29 mouse cellular contexts compared by ENCODE assay signal in the genomic region with DNA sequence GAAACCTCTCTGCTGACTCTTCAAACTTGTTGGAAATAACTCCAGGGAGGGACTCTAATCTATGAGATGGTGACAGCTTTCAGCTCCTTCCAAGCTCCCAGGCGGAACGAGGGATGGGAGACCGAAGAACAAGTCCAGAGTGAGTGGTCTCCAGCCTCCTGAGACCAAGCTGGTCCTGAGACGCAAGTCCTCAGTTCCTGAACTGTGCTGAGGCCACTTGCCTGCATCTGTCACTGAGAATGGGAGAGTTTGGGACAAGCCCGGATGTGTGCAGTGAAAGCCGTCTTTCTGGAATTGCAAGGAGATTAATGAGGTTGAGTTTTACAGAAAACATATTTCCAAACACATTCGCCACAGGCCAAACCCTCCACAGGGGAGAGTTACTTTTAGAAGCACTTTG.
DNase-seq lines count a peak whose midpoint lies in the region; ATAC-seq lines count a peak whose summit lies in the region.
"Had no signal": no experiment of that assay in that cellular context is flagged by ENCODE, and none has a peak within 500 bp of the region (broad histone marks: within the 10 kb centered on the region; RNA-seq: fewer than 3 reads in every experiment).

No protein-coding gene starts in this region.

- no peak overlapping the region for H3K4me3 ChIP-seq in embryonic facial prominence, embryonic 13.5 days
- H3K4me3 ChIP-seq in embryonic facial prominence, embryonic 10.5 days, result no peak overlapping the region
- no peak overlapping the region for H3K4me3 ChIP-seq in kidney, embryonic 16.5 days (ENCODE audit: low read length)
- H3K4me3 ChIP-seq in embryonic facial prominence, embryonic 14.5 days (ENCODE audit: low read depth, low read length), result no peak overlapping the region
- H3K4me3 ChIP-seq in limb, embryonic 13.5 days, result no peak overlapping the region
- no peak overlapping the region for H3K4me3 ChIP-seq in forebrain, embryonic 14.5 days (ENCODE audit: low read depth, low read length)
- H3K4me3 ChIP-seq: erythroblast, embryonic 14.5 days; heart, embryonic 15.5 days; hindbrain, embryonic 13.5 days; kidney, embryonic 15.5 days; liver, embryonic 15.5 days; lung, embryonic 15.5 days; neural tube, embryonic 15.5 days; stomach, embryonic 15.5 days had no signal

- WGBS in embryonic facial prominence, embryonic 13.5 days, result 68% methylated on average over 7 of the region's 7 CpGs
- WGBS in embryonic facial prominence, embryonic 10.5 days, result 89% methylated on average over 7 of the region's 7 CpGs
- 69% methylated on average over 7 of the region's 7 CpGs for WGBS in kidney, embryonic 16.5 days
- WGBS in embryonic facial prominence, embryonic 14.5 days, result 59% methylated on average over 7 of the region's 7 CpGs
- WGBS in limb, embryonic 13.5 days, result 63% methylated on average over 7 of the region's 7 CpGs
- WGBS in forebrain, embryonic 14.5 days, result 93% methylated on average over 7 of the region's 7 CpGs

- peak overlapping the region; percentile 57; the same call in 1 of the 2 replicates for H3K27ac ChIP-seq in embryonic facial prominence, embryonic 13.5 days
- no peak overlapping the region; the same call in 1 of the 2 replicates for H3K27ac ChIP-seq in embryonic facial prominence, embryonic 10.5 days (replicated peaks)
- no peak overlapping the region for H3K27ac ChIP-seq in kidney, embryonic 16.5 days (ENCODE audit: low read length)
- 0 out of 2 replicates have a peak overlapping the region, but pooled peaks have one; percentile 23 for H3K27ac ChIP-seq in embryonic facial prominence, embryonic 14.5 days (replicated peaks; ENCODE audit: low read depth, low read length)
- peak overlapping the region; percentile 22; the same call in 1 of the 2 replicates for H3K27ac ChIP-seq in limb, embryonic 13.5 days
- H3K27ac ChIP-seq in forebrain, embryonic 14.5 days (ENCODE audit: low read depth, low read length), result no peak overlapping the region
- H3K27ac ChIP-seq: heart, embryonic 15.5 days; hindbrain, embryonic 13.5 days; kidney, embryonic 15.5 days; liver, embryonic 15.5 days; lung, embryonic 15.5 days; macrophage; neural tube, embryonic 15.5 days; stomach, embryonic 15.5 days had no signal

- no peak overlapping the region for H3K4me2 ChIP-seq in embryonic facial prominence, embryonic 13.5 days
- no peak overlapping the region for H3K4me2 ChIP-seq in kidney, embryonic 16.5 days (replicated peaks; ENCODE audit: low read depth, low read length)
- H3K4me2 ChIP-seq in embryonic facial prominence, embryonic 14.5 days (ENCODE audit: low read depth, low read length), result no peak overlapping the region
- H3K4me2 ChIP-seq in limb, embryonic 13.5 days (replicated peaks), result no peak overlapping the region
- no peak overlapping the region for H3K4me2 ChIP-seq in forebrain, embryonic 14.5 days (ENCODE audit: low read length)
- H3K4me2 ChIP-seq: heart, embryonic 15.5 days; hindbrain, embryonic 13.5 days; kidney, embryonic 15.5 days; liver, embryonic 15.5 days; lung, embryonic 15.5 days; neural tube, embryonic 15.5 days; stomach, embryonic 15.5 days had no signal

- H3K9ac ChIP-seq in embryonic facial prominence, embryonic 13.5 days, result no peak overlapping the region
- no peak overlapping the region for H3K9ac ChIP-seq in kidney, embryonic 16.5 days (replicated peaks; ENCODE audit: low read length)
- H3K9ac ChIP-seq in embryonic facial prominence, embryonic 14.5 days (ENCODE audit: low read depth, low read length), result no peak overlapping the region
- no peak overlapping the region for H3K9ac ChIP-seq in limb, embryonic 13.5 days
- H3K9ac ChIP-seq in forebrain, embryonic 14.5 days (ENCODE audit: low read length), result no peak overlapping the region
- H3K9ac ChIP-seq: forebrain, postnatal 0 days; heart, embryonic 15.5 days; hindbrain, embryonic 13.5 days; kidney, embryonic 15.5 days; liver, embryonic 15.5 days; lung, embryonic 15.5 days; neural tube, embryonic 15.5 days; stomach, embryonic 15.5 days had no signal

- no peaks in the 10 kb centered on the region for H3K9me3 ChIP-seq in embryonic facial prominence, embryonic 13.5 days
- H3K9me3 ChIP-seq in embryonic facial prominence, embryonic 10.5 days, result no peaks in the 10 kb centered on the region
- peaks cover 5% of the 10 kb centered on the region; the same call in 1 of the 2 replicates for H3K9me3 ChIP-seq in kidney, embryonic 16.5 days (ENCODE audit: low read length)
- H3K9me3 ChIP-seq in embryonic facial prominence, embryonic 14.5 days (ENCODE audit: control insufficient read depth, low read length), result no peaks in the 10 kb centered on the region
- 0 out of 2 replicates have a peak, but pooled peaks cover 4% of the 10 kb centered on the region for H3K9me3 ChIP-seq in limb, embryonic 13.5 days
- no peaks in the 10 kb centered on the region for H3K9me3 ChIP-seq in forebrain, embryonic 14.5 days (replicated peaks; ENCODE audit: control insufficient read depth, low read length)
- H3K9me3 ChIP-seq: heart, embryonic 15.5 days; hindbrain, embryonic 13.5 days; liver, embryonic 15.5 days; lung, embryonic 15.5 days; neural tube, embryonic 15.5 days; stomach, embryonic 15.5 days had no signal

- DNase-seq in embryonic facial prominence, embryonic 10.5 days (ENCODE audit: low spot score), result no peak
- peak; percentile 12 for DNase-seq in kidney, postnatal 10 days
- DNase-seq in embryonic facial prominence, embryonic 14.5 days (ENCODE audit: low spot score), result peak; percentile 48
- DNase-seq in forebrain, embryonic 14.5 days (ENCODE audit: low spot score), result no peak
- DNase-seq: adrenal gland, adult 2 months; adrenal gland, postnatal 36 days; cerebellum, adult 8-10 months; cerebellum, postnatal 25 days; forebrain, postnatal 0 days; heart, postnatal 36 days; midbrain, embryonic 14.5 days; thymus, adult 18-20 months; thymus, postnatal 25 days had no signal

- ATAC-seq in embryonic facial prominence, embryonic 13.5 days (ENCODE audit: insufficient number of reproducible peaks, insufficient read depth, low FRiP score, low TSS enrichment, low read depth), result no peak
- no peak for ATAC-seq in kidney, embryonic 16.5 days (ENCODE audit: low FRiP score, low TSS enrichment)
- no peak for ATAC-seq in embryonic facial prominence, embryonic 14.5 days (ENCODE audit: low read depth)
- ATAC-seq in limb, embryonic 13.5 days (ENCODE audit: low FRiP score, low read depth), result no peak
- no peak for ATAC-seq in cerebellum, adult (ENCODE audit: insufficient number of reproducible peaks, low FRiP score, low TSS enrichment)
- no peak for ATAC-seq in forebrain, embryonic 14.5 days
- ATAC-seq: activated CD4-positive, CD25-positive, alpha-beta regulatory T cell, adult 4 months; forebrain, postnatal 0 days; intestine, embryonic 16.5 days had no signal

- H3K36me3 ChIP-seq in embryonic facial prominence, embryonic 13.5 days, result no peaks in the 10 kb centered on the region
- no peaks in the 10 kb centered on the region for H3K36me3 ChIP-seq in embryonic facial prominence, embryonic 10.5 days (replicated peaks)
- H3K36me3 ChIP-seq in kidney, embryonic 16.5 days (ENCODE audit: insufficient read depth, low read length), result no peaks in the 10 kb centered on the region
- H3K36me3 ChIP-seq in embryonic facial prominence, embryonic 14.5 days (ENCODE audit: control insufficient read depth, insufficient read depth, low read length), result no peaks in the 10 kb centered on the region
- H3K36me3 ChIP-seq in limb, embryonic 13.5 days, result no peaks in the 10 kb centered on the region
- H3K36me3 ChIP-seq in forebrain, embryonic 14.5 days (ENCODE audit: control insufficient read depth, insufficient read depth, low read length), result no peaks in the 10 kb centered on the region
- H3K36me3 ChIP-seq: heart, embryonic 15.5 days; hindbrain, embryonic 13.5 days; kidney, embryonic 15.5 days; liver, embryonic 15.5 days; lung, embryonic 15.5 days; neural tube, embryonic 15.5 days; stomach, embryonic 15.5 days had no signal

- H3K27me3 ChIP-seq in embryonic facial prominence, embryonic 13.5 days, result no peaks in the 10 kb centered on the region
- H3K27me3 ChIP-seq in embryonic facial prominence, embryonic 10.5 days (replicated peaks; ENCODE audit: low read depth, poor library complexity, severe bottlenecking), result no peaks in the 10 kb centered on the region
- no peaks in the 10 kb centered on the region for H3K27me3 ChIP-seq in kidney, embryonic 16.5 days (ENCODE audit: insufficient read depth, low read length)
- no peaks in the 10 kb centered on the region for H3K27me3 ChIP-seq in embryonic facial prominence, embryonic 14.5 days (replicated peaks; ENCODE audit: control insufficient read depth, insufficient read depth, low read length)
- no peaks in the 10 kb centered on the region for H3K27me3 ChIP-seq in limb, embryonic 13.5 days
- H3K27me3 ChIP-seq in forebrain, embryonic 14.5 days (replicated peaks; ENCODE audit: control insufficient read depth, insufficient read depth, low read length), result no peaks in the 10 kb centered on the region
- H3K27me3 ChIP-seq: CH12.LX; hindbrain, embryonic 13.5 days; kidney, embryonic 15.5 days; liver, embryonic 15.5 days; lung, embryonic 15.5 days; neural tube, embryonic 15.5 days; stomach, embryonic 15.5 days had no signal

- peaks cover 38% of the 10 kb centered on the region for H3K4me1 ChIP-seq in embryonic facial prominence, embryonic 13.5 days
- H3K4me1 ChIP-seq in embryonic facial prominence, embryonic 10.5 days, result peaks cover 15% of the 10 kb centered on the region; the same call in 1 of the 2 replicates
- peaks cover 4% of the 10 kb centered on the region; the same call in 1 of the 2 replicates for H3K4me1 ChIP-seq in kidney, embryonic 16.5 days (ENCODE audit: insufficient read depth, low read length)
- peaks cover 10% of the 10 kb centered on the region for H3K4me1 ChIP-seq in embryonic facial prominence, embryonic 14.5 days (ENCODE audit: control insufficient read depth, insufficient read depth, low read length)
- H3K4me1 ChIP-seq in limb, embryonic 13.5 days, result peaks cover 25% of the 10 kb centered on the region
- no peaks in the 10 kb centered on the region for H3K4me1 ChIP-seq in forebrain, embryonic 14.5 days (ENCODE audit: control insufficient read depth, insufficient read depth, low read length)
- H3K4me1 ChIP-seq: heart, embryonic 15.5 days; hindbrain, embryonic 13.5 days; liver, embryonic 15.5 days; neural tube, embryonic 15.5 days; stomach, embryonic 15.5 days had no signal

Comparison
In these comparisons a context has a peak if more than half of its experiments do, and no peak if none do; other contexts are left out.
1. H3K27ac ChIP-seq: peak in embryonic facial prominence, embryonic 13.5 days (single experiment), embryonic facial prominence, embryonic 14.5 days (single experiment) and limb, embryonic 13.5 days (single experiment); none in embryonic facial prominence, embryonic 10.5 days (single experiment), kidney, embryonic 16.5 days (single experiment) and forebrain, embryonic 14.5 days (single experiment).
2. DNase-seq: peak in kidney, postnatal 10 days (single experiment) and embryonic facial prominence, embryonic 14.5 days (single experiment); none in embryonic facial prominence, embryonic 10.5 days (single experiment) and forebrain, embryonic 14.5 days (single experiment).